Mouse (Mus musculus) E14TG2a.4 (cell line): ENCODE data around the gene Pi4kb.

ENCODE experiments used
- CTCF ChIP-seq: conservative IDR thresholded peaks from 2 replicates; pipeline ENCODE4 v1.5.1; 2014; ENCODE audit warnings: low read length
- POU5F1 ChIP-seq: IDR thresholded peaks from 2 replicates; pipeline ENCODE4 v1.6.1; 2014; ENCODE audit warnings: low read length, borderline replicate concordance

DNA sequence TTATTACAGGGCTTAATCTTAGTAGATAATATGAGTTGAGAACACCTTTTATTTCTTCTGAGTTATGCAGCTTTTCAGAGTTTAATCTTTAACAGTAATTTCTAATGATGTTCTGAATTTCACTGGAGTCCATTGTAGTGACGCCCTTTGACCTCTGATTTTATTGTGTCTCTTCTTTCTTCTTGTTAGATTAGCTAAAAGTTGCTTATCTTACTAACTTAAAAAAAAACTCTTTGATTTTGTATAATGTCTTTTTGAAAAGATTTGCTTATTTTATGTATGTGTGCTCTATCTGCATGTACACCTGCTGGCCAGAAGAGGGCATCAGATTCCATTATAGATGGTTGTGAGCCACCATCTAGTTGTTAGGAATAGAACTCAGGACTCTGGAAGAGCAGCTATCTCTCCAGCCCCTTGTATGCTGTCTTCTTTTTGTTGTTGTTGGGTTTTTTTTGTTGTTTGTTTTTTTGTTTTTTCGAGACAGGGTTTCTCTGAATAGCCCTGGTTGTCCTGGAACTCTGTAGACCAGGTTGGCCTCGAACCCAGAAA is 26.4 kb upstream of the Pi4kb start:
- TF ChIP-seq CTCF (peak; percentile 52), POU5F1 (no peak)
